Mouse (Mus musculus) adipose tissue, adult 10 weeks (tissue): ENCODE data around the gene Tmprss15. TPM values are rescaled to one million over a fixed set of nuclear protein-coding genes. Genes with fewer than 3 reads are reported as not detected.

ENCODE experiments used
- polyA plus RNA-seq: library from polyadenylated mRNA; stranded (reverse); fragments of 350-450 nt; fragmentation: Illumina TruSeq; extraction: RNeasy Lipid Tissue Mini Kit (QIAGEN cat#74804); gene quantifications from one replicate; pipeline ENCODE4 v1.2.3, GENCODE M21; 2014; ENCODE audit warnings: low read depth, low replicate concordance

The Tmprss15 gene
- polyA plus RNA-seq = not detected

GRCm38 (mm10) chr16:79090997-79091396 is at the start of gene Tmprss15:
Gene Tmprss15, minus strand, starts transcription at chr16:79091097.

GRCm38 (mm10) chr16:78930382-78931286 is 160.3 kb downstream of the Tmprss15 start, which contains the start of gene Chodl:
Gene Chodl, plus strand, starts transcription at chr16:78930948.

Other genes starting within 250 kb of the Tmprss15 start
- not detected for gene Chodl, start 160.1 kb downstream of the Tmprss15 start, polyA plus RNA-seq